Mouse (Mus musculus) brain, embryonic 18.5 days (tissue): Measurements from ENCODE around the gene Sbp.
"Not testable (repeated sequence)": the region's sequence is repeated elsewhere in the genome, so short reads cannot be mapped to it uniquely, and the experiment has no call there.

Experiments used
- DNase-seq: peaks from one replicate; pipeline ENCODE4 v3.0.0-alpha.2; 2012; ENCODE audit warnings: low read depth, low spot score

Gene Sbp

GRCm38 (mm10) chr17:23941372-23941771 is at the start of gene Sbp:
TSS of gene Sbp (plus strand) at chr17:23941672.
- no peak for DNase-seq

- not testable (repeated sequence) for DNase-seq
Measured at GRCm38 (mm10) chr17:23917158-23917557, 24.3 kb upstream of the Sbp start, which contains the start of gene Dcpp3. TSS of gene Dcpp3 (plus strand) at chr17:23917458.

GRCm38 (mm10) chr17:23924531-23925007 is 16.9 kb upstream of the Sbp start:
- peak; percentile 77 for DNase-seq

- DNase-seq = peak; percentile 32
Measured at GRCm38 (mm10) chr17:23925090-23925493, 16.4 kb upstream of the Sbp start.

GRCm38 (mm10) chr17:23931157-23931556 is 10.3 kb upstream of the Sbp start:
- no peak for DNase-seq

GRCm38 (mm10) chr17:23947486-23947885 is 6.0 kb downstream of the Sbp start:
- DNase-seq = not testable (repeated sequence)

- DNase-seq = no peak
Measured at GRCm38 (mm10) chr17:23949068-23949467, 7.6 kb downstream of the Sbp start.

GRCm38 (mm10) chr17:23950828-23951227 is 9.4 kb downstream of the Sbp start:
- not testable (repeated sequence) for DNase-seq

- DNase-seq = no peak
Measured at GRCm38 (mm10) chr17:23955174-23955573, 13.7 kb downstream of the Sbp start, which contains the start of gene Sbpl. TSS of gene Sbpl (minus strand) at chr17:23955274.

GRCm38 (mm10) chr17:23960084-23960738 is 18.7 kb downstream of the Sbp start:
- peak; percentile 62 for DNase-seq

- DNase-seq = no peak
Measured at GRCm38 (mm10) chr17:23961573-23962122, 20.2 kb downstream of the Sbp start.

- DNase-seq = no peak
Measured at GRCm38 (mm10) chr17:23965805-23966425, 24.4 kb downstream of the Sbp start.

- no peak for DNase-seq
Measured at GRCm38 (mm10) chr17:23966658-23967401, 25.4 kb downstream of the Sbp start.

GRCm38 (mm10) chr17:23968780-23969179 is 27.3 kb downstream of the Sbp start:
- DNase-seq = no peak

- peak; percentile 20 for DNase-seq
Measured at GRCm38 (mm10) chr17:23969231-23969630, 27.8 kb downstream of the Sbp start.

GRCm38 (mm10) chr17:23971315-23971714 is 29.8 kb downstream of the Sbp start:
- no peak for DNase-seq

- no peak for DNase-seq
Measured at GRCm38 (mm10) chr17:23976665-23977064, 35.2 kb downstream of the Sbp start.

- DNase-seq = no peak
Measured at GRCm38 (mm10) chr17:23979471-23979870, 38.0 kb downstream of the Sbp start.

- DNase-seq = no peak
Measured at GRCm38 (mm10) chr17:23980297-23980909, 38.9 kb downstream of the Sbp start, which contains the start of gene Prss30. TSS of gene Prss30 (minus strand) at chr17:23980566.

GRCm38 (mm10) chr17:23982912-23983311 is 41.4 kb downstream of the Sbp start:
- no peak for DNase-seq

- no peak for DNase-seq
Measured at GRCm38 (mm10) chr17:23984989-23985388, 43.5 kb downstream of the Sbp start.
